Mouse (Mus musculus) brain, adult 10 weeks (tissue): ENCODE results near the gene Mrps31. TPM values are rescaled to one million over a fixed set of nuclear protein-coding genes. Genes with fewer than 3 reads are reported as not detected.

ENCODE experiments used
- polyA plus RNA-seq: library from polyadenylated mRNA; stranded (reverse); fragments of 350-450 nt; fragmentation: Illumina TruSeq; extraction: RNeasy Lipid Tissue Mini Kit (QIAGEN cat#74804); gene quantifications from one replicate; pipeline ENCODE4 v1.2.3, GENCODE M21; 2015; ENCODE audit warnings: low read depth, low replicate concordance

Mrps31 gene
- 33.2 TPM for polyA plus RNA-seq

GRCm38 (mm10) chr8:22411282-22411702 is at the start of gene Mrps31:
Gene Mrps31, plus strand, starts transcription at chr8:22411361.

GRCm38 (mm10) chr8:22398142-22398951 is 12.8 kb upstream of the Mrps31 start, which contains the start of gene Slc25a15:
Gene Slc25a15, minus strand, starts transcription at chr8:22398597.

Other genes with a start within 250 kb of the Mrps31 start
- gene Nek3, start 244.9 kb upstream of the Mrps31 start, polyA plus RNA-seq = 2.5 TPM
- gene Ckap2, start 225.5 kb upstream of the Mrps31 start, polyA plus RNA-seq = 1.5 TPM
- 18.4 TPM for gene Vps36, start 218.6 kb upstream of the Mrps31 start, polyA plus RNA-seq
- gene Thsd1, start 184.0 kb upstream of the Mrps31 start, polyA plus RNA-seq = 3.2 TPM
- gene Tpte, start 127.9 kb upstream of the Mrps31 start, polyA plus RNA-seq = not detected
- 11.6 TPM for gene Slc25a15, start 12.8 kb upstream of the Mrps31 start, polyA plus RNA-seq